In genomic region chr2:167331432-167331921, GRCm38 (mm10) we compare ENCODE assay signal across 9 mouse cellular contexts. TPM values are rescaled to one million over a fixed set of nuclear protein-coding genes. Genes with fewer than 3 reads are reported as not detected.
DNase-seq lines count a peak whose midpoint lies in the region; ATAC-seq lines count a peak whose summit lies in the region.
"Had no signal": no experiment of that assay in that cellular context is flagged by ENCODE, and none has a peak within 500 bp of the region (broad histone marks: within the 10 kb centered on the region; RNA-seq: fewer than 3 reads in every experiment).

No protein-coding gene starts in this region.

- H3K4me2 ChIP-seq in forebrain, embryonic 13.5 days: no peak overlapping the region
- H3K4me2 ChIP-seq in forebrain, embryonic 11.5 days (ENCODE audit: low read depth, low read length, severe bottlenecking): no peak overlapping the region
- no peak overlapping the region for H3K4me2 ChIP-seq in midbrain, embryonic 12.5 days (replicated peaks)
- no peak overlapping the region for H3K4me2 ChIP-seq in midbrain, embryonic 11.5 days
- H3K4me2 ChIP-seq in hindbrain, embryonic 15.5 days: no peak overlapping the region
- H3K4me2 ChIP-seq in stomach, embryonic 15.5 days: no peak overlapping the region

- peaks cover 36% of the 10 kb centered on the region for H3K4me1 ChIP-seq in forebrain, embryonic 13.5 days
- H3K4me1 ChIP-seq in forebrain, embryonic 11.5 days (replicated peaks; ENCODE audit: control insufficient read depth, insufficient read depth, low read length): peaks cover 4% of the 10 kb centered on the region
- H3K4me1 ChIP-seq in midbrain, embryonic 12.5 days: peaks cover 31% of the 10 kb centered on the region
- peaks cover 6% of the 10 kb centered on the region for H3K4me1 ChIP-seq in midbrain, embryonic 11.5 days (ENCODE audit: control insufficient read depth, insufficient read depth, low read length)
- peaks cover 27% of the 10 kb centered on the region for H3K4me1 ChIP-seq in hindbrain, embryonic 15.5 days (replicated peaks)
- peaks cover 20% of the 10 kb centered on the region for H3K4me1 ChIP-seq in stomach, embryonic 15.5 days

- H3K36me3 ChIP-seq in forebrain, embryonic 13.5 days (ENCODE audit: poor library complexity, severe bottlenecking): no peaks in the 10 kb centered on the region
- H3K36me3 ChIP-seq in forebrain, embryonic 11.5 days (ENCODE audit: control insufficient read depth, insufficient read depth, low read length): no peaks in the 10 kb centered on the region
- H3K36me3 ChIP-seq in midbrain, embryonic 12.5 days: no peaks in the 10 kb centered on the region
- no peaks in the 10 kb centered on the region for H3K36me3 ChIP-seq in midbrain, embryonic 11.5 days (ENCODE audit: control insufficient read depth, insufficient read depth, low read length)
- no peaks in the 10 kb centered on the region for H3K36me3 ChIP-seq in hindbrain, embryonic 15.5 days
- H3K36me3 ChIP-seq in stomach, embryonic 15.5 days: no peaks in the 10 kb centered on the region

- ATAC-seq in forebrain, embryonic 13.5 days: no peak
- no peak for ATAC-seq in forebrain, embryonic 11.5 days (replicated peaks; ENCODE audit: low FRiP score)
- no peak for ATAC-seq in midbrain, embryonic 12.5 days (ENCODE audit: low FRiP score, low read depth)
- no peak for ATAC-seq in midbrain, embryonic 11.5 days (ENCODE audit: low FRiP score)
- ATAC-seq in hindbrain, embryonic 15.5 days (ENCODE audit: low FRiP score, low read depth): peak; percentile 57; the same call in 1 of the 2 replicates
- 0 out of 2 replicates have a peak, but pooled peaks have one; percentile 5 for ATAC-seq in stomach, embryonic 15.5 days (ENCODE audit: insufficient read depth, low FRiP score, low read depth)
- ATAC-seq: inflammation-experienced regulatory T-cells, adult 6 months had no signal

- DNase-seq in forebrain, embryonic 11.5 days (ENCODE audit: low spot score): no peak
- DNase-seq in midbrain, embryonic 11.5 days (ENCODE audit: low spot score, missing footprints): no peak
- DNase-seq in layer of hippocampus, postnatal 25 days (ENCODE audit: extremely low spot score in 1 of 2, low spot score in 1 of 2): no peak
- no peak for DNase-seq in urinary bladder, adult 18-20 months (ENCODE audit: low spot score in 2 of 2)

- 33% methylated on average over 5 of the region's 5 CpGs for WGBS in forebrain, embryonic 13.5 days
- 66% methylated on average over 5 of the region's 5 CpGs for WGBS in forebrain, embryonic 11.5 days
- WGBS in midbrain, embryonic 12.5 days: 69% methylated on average over 5 of the region's 5 CpGs
- 85% methylated on average over 5 of the region's 5 CpGs for WGBS in midbrain, embryonic 11.5 days
- WGBS in hindbrain, embryonic 15.5 days: 7% methylated on average over 5 of the region's 5 CpGs
- 23% methylated on average over 5 of the region's 5 CpGs for WGBS in stomach, embryonic 15.5 days

- no peak overlapping the region for H3K4me3 ChIP-seq in forebrain, embryonic 13.5 days
- H3K4me3 ChIP-seq in forebrain, embryonic 11.5 days (ENCODE audit: low read depth, low read length): no peak overlapping the region
- H3K4me3 ChIP-seq in midbrain, embryonic 12.5 days: no peak overlapping the region
- H3K4me3 ChIP-seq in midbrain, embryonic 11.5 days (ENCODE audit: low read depth, low read length): no peak overlapping the region
- no peak overlapping the region for H3K4me3 ChIP-seq in hindbrain, embryonic 15.5 days
- H3K4me3 ChIP-seq in stomach, embryonic 15.5 days (replicated peaks): no peak overlapping the region

- H3K9me3 ChIP-seq in forebrain, embryonic 13.5 days (replicated peaks): no peaks in the 10 kb centered on the region
- no peaks in the 10 kb centered on the region for H3K9me3 ChIP-seq in forebrain, embryonic 11.5 days (ENCODE audit: control insufficient read depth, low read length)
- H3K9me3 ChIP-seq in midbrain, embryonic 12.5 days: no peaks in the 10 kb centered on the region
- H3K9me3 ChIP-seq in midbrain, embryonic 11.5 days (ENCODE audit: control insufficient read depth, low read length): no peaks in the 10 kb centered on the region
- no peaks in the 10 kb centered on the region for H3K9me3 ChIP-seq in hindbrain, embryonic 15.5 days
- H3K9me3 ChIP-seq in stomach, embryonic 15.5 days: no peaks in the 10 kb centered on the region

- H3K27ac ChIP-seq in forebrain, embryonic 13.5 days: peak overlapping the region; percentile 49
- no peak overlapping the region for H3K27ac ChIP-seq in forebrain, embryonic 11.5 days (ENCODE audit: low read depth, low read length)
- H3K27ac ChIP-seq in midbrain, embryonic 12.5 days (replicated peaks): 0 out of 2 replicates have a peak overlapping the region, but pooled peaks have one; percentile 11
- H3K27ac ChIP-seq in midbrain, embryonic 11.5 days (ENCODE audit: low read depth, low read length): no peak overlapping the region
- H3K27ac ChIP-seq in hindbrain, embryonic 15.5 days (replicated peaks): peak overlapping the region; percentile 52
- H3K27ac ChIP-seq in stomach, embryonic 15.5 days: no peak overlapping the region

- H3K27me3 ChIP-seq in forebrain, embryonic 13.5 days: no peaks in the 10 kb centered on the region
- no peaks in the 10 kb centered on the region for H3K27me3 ChIP-seq in forebrain, embryonic 11.5 days (ENCODE audit: control insufficient read depth, insufficient read depth, low read length)
- no peaks in the 10 kb centered on the region for H3K27me3 ChIP-seq in midbrain, embryonic 12.5 days
- H3K27me3 ChIP-seq in midbrain, embryonic 11.5 days (ENCODE audit: control insufficient read depth, insufficient read depth, low read length): no peaks in the 10 kb centered on the region
- H3K27me3 ChIP-seq in hindbrain, embryonic 15.5 days: no peaks in the 10 kb centered on the region
- no peaks in the 10 kb centered on the region for H3K27me3 ChIP-seq in stomach, embryonic 15.5 days (replicated peaks)

- no peak overlapping the region for H3K9ac ChIP-seq in forebrain, embryonic 13.5 days
- no peak overlapping the region for H3K9ac ChIP-seq in forebrain, embryonic 11.5 days (ENCODE audit: low read length)
- H3K9ac ChIP-seq in midbrain, embryonic 12.5 days (replicated peaks): no peak overlapping the region
- H3K9ac ChIP-seq in midbrain, embryonic 11.5 days (ENCODE audit: low read length): no peak overlapping the region
- H3K9ac ChIP-seq in hindbrain, embryonic 15.5 days: no peak overlapping the region
- no peak overlapping the region for H3K9ac ChIP-seq in stomach, embryonic 15.5 days

RNA-seq across cellular contexts. Expression of gene B4galt5, which starts 17.5 kb away (rescaled TPM):
- polyA plus RNA-seq in forebrain, embryonic 13.5 days (2015; fragmentation: Nextera tagmentation; extraction: Ambion mirVana): 9.1 and 9.2 TPM in 2 replicates
- 17.5 and 19.2 TPM in 2 replicates for polyA plus RNA-seq in forebrain, embryonic 11.5 days (2014; fragmentation: Nextera tagmentation; extraction: Ambion mirVana)
- 12.7 and 12.9 TPM in 2 replicates for polyA plus RNA-seq in midbrain, embryonic 12.5 days (2016; fragmentation: Nextera tagmentation; extraction: Ambion mirVana)
- polyA plus RNA-seq in midbrain, embryonic 11.5 days (2014; fragmentation: Nextera tagmentation; extraction: Ambion mirVana): 15.0 and 19.8 TPM in 2 replicates
- 31.5 and 34.2 TPM in 2 replicates for polyA plus RNA-seq in hindbrain, embryonic 15.5 days (2015; fragmentation: Nextera tagmentation; extraction: Ambion mirVana)
- 16.7 and 17.0 TPM in 2 replicates for polyA plus RNA-seq in stomach, embryonic 15.5 days (2015; fragmentation: Nextera tagmentation; extraction: Ambion mirVana)
- total RNA-seq in layer of hippocampus, postnatal 25 days (2021): 10 to 100 TPM; 45.5 to 53.0 TPM

Comparison
In these comparisons a context has a peak if more than half of its experiments do, and no peak if none do; other contexts are left out.
1. H3K27ac ChIP-seq: peak in forebrain, embryonic 13.5 days (single experiment), midbrain, embryonic 12.5 days (single experiment) and hindbrain, embryonic 15.5 days (single experiment); none in forebrain, embryonic 11.5 days (single experiment), midbrain, embryonic 11.5 days (single experiment) and stomach, embryonic 15.5 days (single experiment).
2. ATAC-seq: peak in hindbrain, embryonic 15.5 days (single experiment) and stomach, embryonic 15.5 days (single experiment); none in forebrain, embryonic 13.5 days (single experiment), forebrain, embryonic 11.5 days (single experiment), midbrain, embryonic 12.5 days (single experiment) and midbrain, embryonic 11.5 days (single experiment).